Mouse (Mus musculus) embryonic facial prominence, embryonic 12.5 days (tissue): ENCODE data around the gene Fbn1. TPM values are rescaled to one million over a fixed set of nuclear protein-coding genes. Genes with fewer than 3 reads are reported as not detected.
A peak's percentile ranks its signal among the peaks of the same experiment; 100 is the strongest.

Experiments
- ATAC-seq: fragments of 200-750 bp; cut with Nextera tagmentation; 2 replicates; pipeline ENCODE4 v1.8.0; 2017; ENCODE audit not compliant: insufficient number of reproducible peaks, insufficient read depth, low FRiP score, low TSS enrichment
- H3K27ac ChIP-seq: fragments of 300-500 bp; sonication (generic); 2 replicates; pipeline ENCODE4 v1.5.1; 2016; ENCODE audit warnings: mild to moderate bottlenecking
- H3K27me3 ChIP-seq: fragments of 300-500 bp; sonication (generic); 2 replicates; pipeline ENCODE4 v1.6.1; 2016; ENCODE audit warnings: mild to moderate bottlenecking, moderate library complexity
- H3K36me3 ChIP-seq: fragments of 300-500 bp; sonication (generic); 2 replicates; pipeline ENCODE4 v1.6.1; 2016; ENCODE audit warnings: mild to moderate bottlenecking
- H3K4me1 ChIP-seq: fragments of 300-500 bp; sonication (generic); 2 replicates; pipeline ENCODE4 v1.6.1; 2016
- H3K4me2 ChIP-seq: fragments of 300-500 bp; sonication (generic); replicated peaks from 2 replicates; pipeline ENCODE4 v1.6.1; 2016; ENCODE audit warnings: mild to moderate bottlenecking, moderate library complexity
- H3K4me3 ChIP-seq: fragments of 300-500 bp; sonication (generic); 2 replicates; pipeline ENCODE4 v1.5.1; 2016; ENCODE audit warnings: mild to moderate bottlenecking
- H3K9ac ChIP-seq: fragments of 300-500 bp; sonication (generic); 2 replicates; pipeline ENCODE4 v1.6.1; 2016; ENCODE audit warnings: mild to moderate bottlenecking, moderate library complexity
- H3K9me3 ChIP-seq: fragments of 300-500 bp; sonication (generic); 2 replicates; pipeline ENCODE4 v1.6.1; 2016; ENCODE audit warnings: mild to moderate bottlenecking, moderate library complexity
- WGBS: fragments of 180-500 bp; shearing (Covaris S2); methylation state at CpG from one replicate; pipeline ENCODE4 v1.1.7; 2016; 5-methylcytosine and 5-hydroxymethylcytosine counted together
- polyA plus RNA-seq: library from polyadenylated mRNA; unstranded; fragments of >200 nt; fragmentation: Nextera tagmentation; extraction: Ambion mirVana; gene quantifications from 2 replicates; pipeline ENCODE4 v1.2.1, GENCODE M21; 2016

Fbn1 gene
- polyA plus RNA-seq, 1 experiment from 2014 or later, result 27.1 TPM

DNA sequence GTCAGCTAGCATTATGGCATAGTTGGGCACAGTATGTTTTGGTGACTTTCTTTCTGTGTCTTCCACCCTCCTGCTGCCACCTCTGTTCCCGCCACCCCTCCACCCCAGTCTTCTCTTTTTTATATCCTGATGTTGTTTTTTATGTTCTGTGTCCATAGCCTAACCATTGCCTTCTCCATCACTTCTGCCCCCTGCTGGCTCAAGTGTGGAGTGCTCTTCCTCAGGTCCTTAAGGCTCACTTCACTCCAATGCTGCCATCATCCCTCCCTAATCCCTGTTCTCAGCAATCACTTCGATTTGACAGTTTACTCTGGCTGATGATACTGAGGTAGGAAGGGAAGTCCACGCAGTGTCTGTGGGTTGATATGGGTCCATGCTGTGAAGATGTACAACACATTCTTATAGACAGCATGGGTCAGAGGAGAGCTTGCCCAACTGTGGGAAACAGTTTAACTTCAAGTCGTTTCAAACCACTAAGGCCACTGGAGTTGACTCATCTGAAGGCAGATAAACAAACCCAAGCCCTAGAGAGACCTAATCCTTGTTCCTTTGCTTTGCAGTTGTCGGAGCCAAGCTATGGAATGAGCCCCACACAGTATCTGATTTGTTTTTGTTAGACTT, 203.9 kb downstream of the Fbn1 start:
- ATAC-seq, result no peak
- H3K4me3 ChIP-seq, result no peak overlapping the region
- H3K4me2 ChIP-seq, result no peak overlapping the region
- WGBS, result 74% methylated on average over 5 of the region's 5 CpGs
- H3K36me3 ChIP-seq, result peaks cover 74% of the 10 kb centered on the region
- H3K4me1 ChIP-seq, result no peaks in the 10 kb centered on the region
- no peaks in the 10 kb centered on the region for H3K9me3 ChIP-seq
- H3K9ac ChIP-seq, result no peak overlapping the region
- H3K27me3 ChIP-seq, result no peaks in the 10 kb centered on the region
- no peak overlapping the region for H3K27ac ChIP-seq

- peaks cover 61% of the 10 kb centered on the region for H3K36me3 ChIP-seq
Measured at GRCm38 (mm10) chr2:125302625-125302924, 205.2 kb downstream of the Fbn1 start.

GRCm38 (mm10) chr2:125301877-125302624, 205.7 kb downstream of the Fbn1 start:
- H3K27ac ChIP-seq, result no peak overlapping the region
- no peaks in the 10 kb centered on the region for H3K4me1 ChIP-seq
- no peak overlapping the region for H3K4me2 ChIP-seq
- H3K27me3 ChIP-seq, result no peaks in the 10 kb centered on the region
- ATAC-seq, result no peak
- H3K9me3 ChIP-seq, result no peaks in the 10 kb centered on the region
- 53% methylated on average over 9 of the region's 9 CpGs for WGBS
- H3K36me3 ChIP-seq, result peaks cover 55% of the 10 kb centered on the region
- no peak overlapping the region for H3K4me3 ChIP-seq
- H3K9ac ChIP-seq, result no peak overlapping the region

More at GRCm38 (mm10) chr2:125302625-125302924, 205.2 kb downstream of the Fbn1 start:
- 76% methylated on average over 8 of the region's 8 CpGs for WGBS
- ATAC-seq, result no peak
- Histone ChIP-seq H3K4me3 (no peak overlapping the region), H3K4me2 (no peak overlapping the region), H3K4me1 (no peaks in the 10 kb centered on the region), H3K9me3 (no peaks in the 10 kb centered on the region), H3K27me3 (no peaks in the 10 kb centered on the region), H3K9ac (no peak overlapping the region), H3K27ac (no peak overlapping the region)

- Histone ChIP-seq H3K9ac (no peak overlapping the region), H3K4me2 (no peak overlapping the region), H3K4me3 (no peak overlapping the region), H3K9me3 (no peaks in the 10 kb centered on the region), H3K27me3 (no peaks in the 10 kb centered on the region), H3K27ac (no peak overlapping the region), H3K36me3 (peaks cover 33% of the 10 kb centered on the region), H3K4me1 (0 out of 2 replicates have a peak, but pooled peaks cover 3% of the 10 kb centered on the region)
- ATAC-seq, result no peak
- 98% methylated on average over 1 of the region's 1 CpGs for WGBS
Measured at GRCm38 (mm10) chr2:125298841-125299240, 209.0 kb downstream of the Fbn1 start.

- H3K36me3 ChIP-seq, result peaks cover 2% of the 10 kb centered on the region
- H3K4me1 ChIP-seq, result 0 out of 2 replicates have a peak, but pooled peaks cover 3% of the 10 kb centered on the region
- 88% methylated on average over 3 of the region's 3 CpGs for WGBS
- H3K27me3 ChIP-seq, result no peaks in the 10 kb centered on the region
- no peak overlapping the region for H3K9ac ChIP-seq
- H3K4me3 ChIP-seq, result no peak overlapping the region
- ATAC-seq, result no peak
- H3K27ac ChIP-seq, result no peak overlapping the region
- no peaks in the 10 kb centered on the region for H3K9me3 ChIP-seq
- no peak overlapping the region for H3K4me2 ChIP-seq
Measured at GRCm38 (mm10) chr2:125295526-125295925, 212.3 kb downstream of the Fbn1 start.

DNA sequence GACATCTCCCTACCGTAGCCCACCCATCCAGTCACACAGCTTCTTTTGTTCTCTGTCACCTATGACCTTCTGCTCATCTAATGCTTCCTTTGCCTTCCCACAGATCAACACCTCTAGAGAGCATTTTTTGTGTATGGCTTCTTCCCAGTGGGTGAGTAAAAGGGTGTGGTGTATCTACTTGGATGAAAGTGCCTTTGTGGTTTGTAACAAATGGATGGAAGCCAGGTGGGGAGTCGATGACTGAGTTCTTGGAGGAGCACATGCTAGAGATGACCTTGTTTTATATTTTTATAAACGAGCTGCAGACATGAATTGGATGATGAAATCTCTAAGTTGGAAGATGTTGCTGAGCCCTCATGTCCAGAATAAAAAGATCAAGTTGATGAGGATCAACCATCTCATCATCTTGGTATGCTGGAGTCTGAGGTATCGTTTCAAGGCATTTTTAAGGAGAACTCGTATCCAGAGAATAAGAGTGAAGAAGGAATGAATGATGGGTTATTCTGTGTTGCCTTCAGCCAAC, 213.8 kb downstream of the Fbn1 start:
- Histone ChIP-seq H3K4me1 (0 out of 2 replicates have a peak, but pooled peaks cover 3% of the 10 kb centered on the region), H3K4me2 (no peak overlapping the region), H3K9ac (no peak overlapping the region), H3K27me3 (no peaks in the 10 kb centered on the region), H3K9me3 (no peaks in the 10 kb centered on the region), H3K36me3 (no peaks in the 10 kb centered on the region), H3K27ac (no peak overlapping the region), H3K4me3 (no peak overlapping the region)
- ATAC-seq, result no peak
- 81% methylated on average over 5 of the region's 5 CpGs for WGBS

DNA sequence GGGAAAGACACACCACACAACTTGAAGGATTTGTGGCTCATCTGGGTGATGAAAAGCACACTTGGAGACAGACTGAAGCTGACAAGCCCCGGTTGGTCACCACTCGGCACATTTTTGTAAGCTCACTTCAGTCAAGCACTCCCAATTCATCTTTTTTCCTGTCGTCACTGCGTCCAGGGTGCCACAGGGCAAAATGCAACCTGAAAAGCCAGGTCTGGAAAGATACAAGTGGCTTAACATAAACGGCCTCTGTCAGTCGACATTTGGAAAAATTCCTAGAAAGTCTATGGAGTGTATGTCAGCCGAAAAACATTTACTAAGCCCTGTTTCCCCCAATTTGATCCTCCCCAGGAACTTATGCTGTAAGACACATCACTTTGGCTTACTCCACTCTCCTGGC, 215.2 kb downstream of the Fbn1 start:
- H3K27me3 ChIP-seq, result no peaks in the 10 kb centered on the region
- ATAC-seq, result no peak
- 66% methylated on average over 7 of the region's 7 CpGs for WGBS
- H3K4me2 ChIP-seq, result no peak overlapping the region
- H3K27ac ChIP-seq, result no peak overlapping the region
- no peaks in the 10 kb centered on the region for H3K9me3 ChIP-seq
- no peaks in the 10 kb centered on the region for H3K36me3 ChIP-seq
- H3K4me3 ChIP-seq, result no peak overlapping the region
- 0 out of 2 replicates have a peak, but pooled peaks cover 3% of the 10 kb centered on the region for H3K4me1 ChIP-seq
- no peak overlapping the region for H3K9ac ChIP-seq

GRCm38 (mm10) chr2:125291101-125291500, 216.7 kb downstream of the Fbn1 start:
- 0 out of 2 replicates have a peak, but pooled peaks cover 3% of the 10 kb centered on the region for H3K4me1 ChIP-seq
- no peak overlapping the region for H3K4me2 ChIP-seq
- ATAC-seq, result no peak
- 89% methylated on average over 1 of the region's 1 CpGs for WGBS
- H3K27me3 ChIP-seq, result no peaks in the 10 kb centered on the region
- no peak overlapping the region for H3K27ac ChIP-seq
- no peak overlapping the region for H3K4me3 ChIP-seq
- H3K9ac ChIP-seq, result no peak overlapping the region
- no peaks in the 10 kb centered on the region for H3K36me3 ChIP-seq
- no peaks in the 10 kb centered on the region for H3K9me3 ChIP-seq

DNA sequence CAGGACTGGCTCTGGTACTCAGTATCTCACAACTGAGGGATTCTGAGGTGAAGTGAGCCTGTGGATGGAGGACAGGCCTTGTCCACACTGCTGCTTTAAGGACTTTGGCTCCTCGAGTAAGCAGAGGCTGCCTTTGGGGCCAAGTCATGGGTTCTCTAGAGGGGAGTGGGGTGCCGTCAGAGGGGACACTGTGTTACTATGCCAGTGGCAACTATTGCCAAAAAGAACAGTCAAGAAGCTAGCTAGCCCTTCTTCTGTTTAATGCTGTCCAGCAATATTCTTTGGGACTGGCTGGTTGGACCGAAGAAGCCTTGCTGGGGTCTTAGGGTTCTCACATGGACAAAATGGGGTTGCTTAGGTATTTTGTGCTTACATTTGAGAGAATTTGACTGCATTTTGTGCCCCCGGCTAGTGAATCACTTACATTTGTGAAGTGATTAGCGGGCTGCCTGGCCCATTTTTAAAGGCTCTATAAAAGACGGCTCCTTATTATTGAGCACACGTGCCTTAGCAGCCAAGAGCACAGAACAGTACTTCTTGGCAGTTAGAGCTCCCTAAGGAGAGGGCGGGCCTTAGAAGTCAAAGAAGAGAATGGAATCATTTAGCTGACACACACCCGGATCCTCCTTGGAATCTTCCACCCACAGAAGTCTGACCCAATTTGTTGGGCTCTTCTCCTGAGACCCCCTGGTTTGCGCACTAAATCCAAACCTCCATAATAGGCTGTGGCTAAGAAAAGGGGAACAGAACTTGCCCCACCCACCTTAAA, 217.4 kb downstream of the Fbn1 start:
- no peak overlapping the region for H3K4me3 ChIP-seq
- no peak for ATAC-seq
- H3K9ac ChIP-seq, result no peak overlapping the region
- 79% methylated on average over 10 of the region's 10 CpGs for WGBS
- no peaks in the 10 kb centered on the region for H3K36me3 ChIP-seq
- H3K27me3 ChIP-seq, result no peaks in the 10 kb centered on the region
- H3K27ac ChIP-seq, result no peak overlapping the region
- H3K4me1 ChIP-seq, result 0 out of 2 replicates have a peak, but pooled peaks cover 3% of the 10 kb centered on the region
- no peak overlapping the region for H3K4me2 ChIP-seq
- no peaks in the 10 kb centered on the region for H3K9me3 ChIP-seq

- H3K27me3 ChIP-seq, result no peaks in the 10 kb centered on the region
- 90% methylated on average over 4 of the region's 4 CpGs for WGBS
- no peak overlapping the region for H3K27ac ChIP-seq
- no peaks in the 10 kb centered on the region for H3K9me3 ChIP-seq
- no peak overlapping the region for H3K9ac ChIP-seq
- no peaks in the 10 kb centered on the region for H3K36me3 ChIP-seq
- no peaks in the 10 kb centered on the region for H3K4me1 ChIP-seq
- H3K4me2 ChIP-seq, result no peak overlapping the region
- ATAC-seq, result no peak
- no peak overlapping the region for H3K4me3 ChIP-seq
Measured at GRCm38 (mm10) chr2:125285777-125286176, 222.0 kb downstream of the Fbn1 start.

DNA sequence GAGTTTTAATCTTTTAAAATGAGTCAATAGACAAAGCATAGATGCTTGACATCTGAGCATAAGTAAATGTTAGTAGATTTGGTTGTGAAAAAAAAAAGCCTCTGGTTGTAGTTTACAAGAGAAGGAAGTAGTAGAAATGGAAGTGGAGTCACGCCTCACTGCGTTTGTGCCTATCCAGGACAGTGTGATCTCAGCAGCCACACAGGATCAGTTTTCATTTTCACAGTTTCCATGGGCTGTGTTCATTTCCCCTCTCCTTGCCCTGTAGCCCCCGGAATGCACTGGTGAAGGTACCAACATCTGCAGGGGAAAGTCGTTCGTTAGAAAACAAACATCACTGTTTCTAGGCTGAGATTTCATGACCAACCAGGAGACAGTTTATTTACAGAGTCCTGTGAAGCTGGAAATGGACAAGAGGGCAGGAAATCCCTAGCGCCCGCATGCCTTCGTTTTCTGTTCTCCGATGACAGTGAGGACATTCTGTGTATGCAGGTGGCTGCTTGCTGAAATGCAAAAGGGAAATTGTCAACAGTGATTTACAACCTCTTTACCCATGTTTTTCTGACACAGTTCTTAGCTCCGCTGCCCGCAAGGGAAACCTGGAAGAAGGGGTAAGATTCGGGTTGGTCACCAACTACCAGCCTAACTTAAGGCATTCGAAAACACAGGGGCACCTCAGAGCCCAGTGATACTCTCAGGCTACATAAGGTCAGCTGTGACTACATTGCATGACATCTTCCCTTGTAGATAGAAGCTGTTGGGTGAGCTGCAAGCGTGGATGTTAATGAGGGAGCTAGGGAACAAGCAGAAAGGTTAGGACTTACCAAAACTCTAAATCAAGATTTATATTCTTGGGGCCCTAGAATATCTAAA, 225.2 kb downstream of the Fbn1 start:
- no peaks in the 10 kb centered on the region for H3K27me3 ChIP-seq
- H3K27ac ChIP-seq, result no peak overlapping the region
- no peaks in the 10 kb centered on the region for H3K4me1 ChIP-seq
- ATAC-seq, result no peak
- no peaks in the 10 kb centered on the region for H3K36me3 ChIP-seq
- no peak overlapping the region for H3K9ac ChIP-seq
- no peak overlapping the region for H3K4me3 ChIP-seq
- 52% methylated on average over 14 of the region's 14 CpGs for WGBS
- H3K4me2 ChIP-seq, result 0 out of 2 replicates have a peak overlapping the region, but pooled peaks have one; percentile 3
- H3K9me3 ChIP-seq, result no peaks in the 10 kb centered on the region
